Comparison of ENCODE assay signal across 7 mouse cellular contexts in genomic region chr1:175691686-175692245, GRCm38 (mm10). TPM values are rescaled to one million over a fixed set of nuclear protein-coding genes. Genes with fewer than 3 reads are reported as not detected.
DNase-seq lines count a peak whose midpoint lies in the region; ATAC-seq and TF ChIP-seq lines count a peak whose summit lies in the region.

No protein-coding gene starts in this region.

- 0 out of 2 replicates have a peak, but pooled peaks cover 5% of the 10 kb centered on the region for H3K36me3 ChIP-seq in lung, embryonic 14.5 days (ENCODE audit: insufficient read depth)
- peaks cover 18% of the 10 kb centered on the region for H3K36me3 ChIP-seq in embryonic facial prominence, embryonic 10.5 days (replicated peaks)
- peaks cover 13% of the 10 kb centered on the region for H3K36me3 ChIP-seq in hindbrain, embryonic 13.5 days
- H3K36me3 ChIP-seq in macrophage (ENCODE audit: inconsistent target): no peaks in the 10 kb centered on the region

- H3K4me1 ChIP-seq in lung, embryonic 14.5 days (ENCODE audit: insufficient read depth): no peaks in the 10 kb centered on the region
- H3K4me1 ChIP-seq in embryonic facial prominence, embryonic 10.5 days: peaks cover 26% of the 10 kb centered on the region
- H3K4me1 ChIP-seq in hindbrain, embryonic 13.5 days (replicated peaks): peaks cover 30% of the 10 kb centered on the region

- peaks cover 16% of the 10 kb centered on the region; the same call in 1 of the 2 replicates for H3K79me2 ChIP-seq in macrophage (ENCODE audit: inconsistent target)

- TF ChIP-seq CTCF in lung, embryonic 14.5 days (IDR thresholded peaks at IDR 0.05; ENCODE audit: low read depth): no peak

- no peaks in the 10 kb centered on the region for H3K27me3 ChIP-seq in lung, embryonic 14.5 days (ENCODE audit: insufficient read depth, low read length)
- H3K27me3 ChIP-seq in embryonic facial prominence, embryonic 10.5 days (replicated peaks; ENCODE audit: low read depth, poor library complexity, severe bottlenecking): no peaks in the 10 kb centered on the region
- no peaks in the 10 kb centered on the region for H3K27me3 ChIP-seq in hindbrain, embryonic 13.5 days

- WGBS in lung, embryonic 14.5 days: under 1% methylated on average over 22 of the region's 22 CpGs
- WGBS in embryonic facial prominence, embryonic 10.5 days: 2% methylated on average over 22 of the region's 22 CpGs
- WGBS in hindbrain, embryonic 13.5 days: under 1% methylated on average over 22 of the region's 22 CpGs
- 1% methylated on average over 21 of the region's 22 CpGs for WGBS in macrophage (ENCODE audit: missing documents)

- peak overlapping the region; percentile 72 for H3K4me3 ChIP-seq in lung, embryonic 14.5 days (ENCODE audit: low read depth, low read length)
- H3K4me3 ChIP-seq in embryonic facial prominence, embryonic 10.5 days: peak overlapping the region; percentile 84
- peak overlapping the region; percentile 77 for H3K4me3 ChIP-seq in hindbrain, embryonic 13.5 days
- H3K4me3 ChIP-seq in macrophage (ENCODE audit: inconsistent target): peak overlapping the region; percentile 70

- H3K9ac ChIP-seq in lung, embryonic 14.5 days: peak overlapping the region; percentile 79
- peak overlapping the region; percentile 82 for H3K9ac ChIP-seq in hindbrain, embryonic 13.5 days

- H3K9me3 ChIP-seq in lung, embryonic 14.5 days (ENCODE audit: low read depth, low read length): no peaks in the 10 kb centered on the region
- no peaks in the 10 kb centered on the region for H3K9me3 ChIP-seq in embryonic facial prominence, embryonic 10.5 days
- no peaks in the 10 kb centered on the region for H3K9me3 ChIP-seq in hindbrain, embryonic 13.5 days

- H3K27ac ChIP-seq in lung, embryonic 14.5 days (ENCODE audit: low read depth): peak overlapping the region; percentile 83
- H3K27ac ChIP-seq in embryonic facial prominence, embryonic 10.5 days (replicated peaks): peak overlapping the region; percentile 97
- H3K27ac ChIP-seq in hindbrain, embryonic 13.5 days: peak overlapping the region; percentile 90
- no peak overlapping the region for H3K27ac ChIP-seq in macrophage

- ATAC-seq in lung, embryonic 14.5 days (ENCODE audit: insufficient read depth): no peak
- no peak for ATAC-seq in hindbrain, embryonic 13.5 days (ENCODE audit: low FRiP score)

- DNase-seq in lung, embryonic 14.5 days: peak; percentile 31
- no peak for DNase-seq in lung, adult 18-20 months
- no peak for DNase-seq in embryonic facial prominence, embryonic 10.5 days (ENCODE audit: low spot score)
- no peak for DNase-seq in retina, postnatal 1 day
- no peak for DNase-seq in thymus, postnatal 10 days (ENCODE audit: low spot score in 2 of 2)

- peak overlapping the region; percentile 88 for H3K4me2 ChIP-seq in lung, embryonic 14.5 days
- H3K4me2 ChIP-seq in hindbrain, embryonic 13.5 days: peak overlapping the region; percentile 74

RNA-seq across cellular contexts. Expression of gene Opn3, which starts 0.8 kb away (rescaled TPM):
- 4.9 and 5.4 TPM in 2 replicates for polyA plus RNA-seq in lung, embryonic 14.5 days (2014; fragmentation: Nextera tagmentation; extraction: Ambion mirVana)
- 9.5 and 11.6 TPM in 2 replicates for polyA plus RNA-seq in embryonic facial prominence, embryonic 10.5 days (2016; fragmentation: Nextera tagmentation; extraction: Ambion mirVana)
- 5.4 and 6.8 TPM in 2 replicates for polyA plus RNA-seq in hindbrain, embryonic 13.5 days (2015; fragmentation: Nextera tagmentation; extraction: Ambion mirVana)
- total RNA-seq in macrophage (2018; cell fraction: chromatin; rRNA removed): 1 to 10 TPM in 1 of 26 experiments, under 1 TPM in 14, not detected in 11; 0.33 to 1.0 (median 0.58) TPM
- 1 to 10 TPM; 1.7 to 3.5 (median 2.4) TPM for total RNA-seq in macrophage (2018; cell fraction: cytosol; rRNA removed)
- 1 to 10 TPM in 20 of 26 experiments, under 1 TPM in 6; 0.71 to 2.6 (median 1.3) TPM for total RNA-seq in macrophage (2018; cell fraction: nucleus; rRNA removed)
- 1.8 to 4.1 TPM (median 2.8 TPM) in 3 replicates for polyA plus RNA-seq in macrophage (2018)

RNA-seq across cellular contexts. Expression of gene Chml, which starts 0.9 kb away (rescaled TPM):
- 4.0 and 4.5 TPM in 2 replicates for polyA plus RNA-seq in lung, embryonic 14.5 days (2014; fragmentation: Nextera tagmentation; extraction: Ambion mirVana)
- 5.0 and 5.2 TPM in 2 replicates for polyA plus RNA-seq in embryonic facial prominence, embryonic 10.5 days (2016; fragmentation: Nextera tagmentation; extraction: Ambion mirVana)
- polyA plus RNA-seq in hindbrain, embryonic 13.5 days (2015; fragmentation: Nextera tagmentation; extraction: Ambion mirVana): 3.0 and 3.3 TPM in 2 replicates
- total RNA-seq in macrophage (2018; cell fraction: chromatin; rRNA removed): 10 to 100 TPM in 7 of 26 experiments, 1 to 10 TPM in 19; 4.4 to 16.2 (median 8.4) TPM
- total RNA-seq in macrophage (2018; cell fraction: cytosol; rRNA removed): 1 to 10 TPM; 2.9 to 6.9 (median 4.7) TPM
- total RNA-seq in macrophage (2018; cell fraction: nucleus; rRNA removed): 10 to 100 TPM in 11 of 26 experiments, 1 to 10 TPM in 15; 5.4 to 21.8 (median 8.8) TPM
- 3.0 to 3.6 TPM (median 3.6 TPM) in 3 replicates for polyA plus RNA-seq in macrophage (2018)

RNA-seq across cellular contexts. Expression of gene Wdr64, which starts 6.6 kb away (rescaled TPM):
- polyA plus RNA-seq in lung, embryonic 14.5 days (2014; fragmentation: Nextera tagmentation; extraction: Ambion mirVana): not detected in 2 replicates
- polyA plus RNA-seq in embryonic facial prominence, embryonic 10.5 days (2016; fragmentation: Nextera tagmentation; extraction: Ambion mirVana): not detected in 2 replicates
- not detected in 2 replicates for polyA plus RNA-seq in hindbrain, embryonic 13.5 days (2015; fragmentation: Nextera tagmentation; extraction: Ambion mirVana)
- not detected for total RNA-seq in macrophage (2018; cell fraction: chromatin; rRNA removed)
- not detected for total RNA-seq in macrophage (2018; cell fraction: cytosol; rRNA removed)
- not detected for total RNA-seq in macrophage (2018; cell fraction: nucleus; rRNA removed)
- not detected in 3 replicates for polyA plus RNA-seq in macrophage (2018)
